Comparison of ENCODE assay signal across 10 mouse cellular contexts in genomic region chr4:127193378-127194155, GRCm38 (mm10). TPM values are rescaled to one million over a fixed set of nuclear protein-coding genes. Genes with fewer than 3 reads are reported as not detected.
DNase-seq lines count a peak whose midpoint lies in the region; ATAC-seq and TF ChIP-seq lines count a peak whose summit lies in the region.
"Had no signal": no experiment of that assay in that cellular context is flagged by ENCODE, and none has a peak within 500 bp of the region (broad histone marks: within the 10 kb centered on the region; RNA-seq: fewer than 3 reads in every experiment).

No protein-coding gene starts in this region.

- no peaks in the 10 kb centered on the region for H3K27me3 ChIP-seq in hindbrain, embryonic 11.5 days (ENCODE audit: control insufficient read depth, insufficient read depth, low read length)
- H3K27me3 ChIP-seq in thymus, adult 2 months (ENCODE audit: control insufficient read depth, insufficient read depth, low read length): no peaks in the 10 kb centered on the region

- H3K9me3 ChIP-seq in hindbrain, embryonic 11.5 days (ENCODE audit: control insufficient read depth, low read length): no peaks in the 10 kb centered on the region
- H3K9me3 ChIP-seq: limb, embryonic 10.5 days had no signal

- TF ChIP-seq POLR2A in thymus, adult 2 months (IDR thresholded peaks at IDR 0.05; ENCODE audit: control insufficient read depth, extremely low read depth, insufficient read depth, low read length, poor library complexity): no peak

- H3K27ac ChIP-seq in hindbrain, embryonic 11.5 days (ENCODE audit: low read depth, low read length): 0 out of 2 replicates have a peak overlapping the region, but pooled peaks have one; percentile 27
- no peak overlapping the region for H3K27ac ChIP-seq in thymus, adult 2 months (ENCODE audit: control insufficient read depth, insufficient read depth, low read length)
- H3K27ac ChIP-seq: limb, embryonic 10.5 days had no signal

- ATAC-seq in cerebellum, adult (ENCODE audit: insufficient number of reproducible peaks, low FRiP score, low TSS enrichment): peak; percentile 91
- ATAC-seq in hindbrain, embryonic 11.5 days (ENCODE audit: low FRiP score): no peak

- no peaks in the 10 kb centered on the region for H3K36me3 ChIP-seq in hindbrain, embryonic 11.5 days (ENCODE audit: control insufficient read depth, insufficient read depth, low read length)
- no peaks in the 10 kb centered on the region for H3K36me3 ChIP-seq in thymus, adult 2 months (ENCODE audit: control insufficient read depth, insufficient read depth, low read length)
- H3K36me3 ChIP-seq: limb, embryonic 10.5 days had no signal

- 74% methylated on average over 14 of the region's 14 CpGs for WGBS in hindbrain, embryonic 11.5 days
- 72% methylated on average over 14 of the region's 14 CpGs for WGBS in thymus, adult 2 months

- DNase-seq in heart, adult 18-20 months: peak; percentile 28 to 49
- DNase-seq in heart, postnatal 14 days: no peak
- DNase-seq in MN1 (ENCODE audit: low spot score): peak; percentile 51
- no peak for DNase-seq in hindbrain, embryonic 11.5 days (ENCODE audit: low spot score)
- DNase-seq in right cerebral cortex, postnatal 14 days: no peak
- no peak for DNase-seq in thymus, adult 2 months
- DNase-seq: kidney, adult 8-10 months had no signal

- H3K9ac ChIP-seq in hindbrain, embryonic 11.5 days (ENCODE audit: low read depth, low read length): no peak overlapping the region

- TF ChIP-seq CTCF in thymus, adult 2 months (IDR thresholded peaks at IDR 0.05; ENCODE audit: borderline replicate concordance, control insufficient read depth, extremely low read depth, insufficient read depth, low read length, poor library complexity): no peak

- peaks cover 4% of the 10 kb centered on the region; the same call in 1 of the 2 replicates for H3K4me1 ChIP-seq in hindbrain, embryonic 11.5 days (replicated peaks; ENCODE audit: control insufficient read depth, insufficient read depth, low read length)
- no peaks in the 10 kb centered on the region for H3K4me1 ChIP-seq in thymus, adult 2 months (replicated peaks; ENCODE audit: control insufficient read depth, insufficient read depth, low read length)
- H3K4me1 ChIP-seq: limb, embryonic 10.5 days had no signal

- H3K4me3 ChIP-seq in hindbrain, embryonic 11.5 days (ENCODE audit: low read depth, low read length): no peak overlapping the region
- H3K4me3 ChIP-seq in thymus, adult 2 months (ENCODE audit: control insufficient read depth, insufficient read depth, low read length): no peak overlapping the region
- H3K4me3 ChIP-seq: limb, embryonic 10.5 days had no signal

- intact Hi-C loops in heart, postnatal 14 days (cut with DNase I): no loop called here

- no peak overlapping the region for H3K4me2 ChIP-seq in hindbrain, embryonic 11.5 days (replicated peaks; ENCODE audit: low read depth, low read length)

RNA-seq across cellular contexts. Expression of gene Dlgap3, which starts 24.6 kb away (rescaled TPM):
- under 1 TPM; 0.05 to 0.17 TPM for total RNA-seq in heart, adult 18-20 months (2021)
- under 1 TPM; 0.26 to 0.29 TPM for total RNA-seq in heart, postnatal 14 days (2021)
- polyA plus RNA-seq in hindbrain, embryonic 11.5 days (2014; fragmentation: Nextera tagmentation; extraction: Ambion mirVana): 6.7 and 7.1 TPM in 2 replicates
- 2.6 and 3.6 TPM in 2 replicates for polyA plus RNA-seq in thymus, adult 2 months (2012; rRNA removed)
- total RNA-seq: megakaryocyte-erythroid progenitor cell, adult 5-6 weeks had no signal

RNA-seq across cellular contexts. Expression of gene Smim12, which starts 50.0 kb away (rescaled TPM):
- 10 to 100 TPM; 54.9 to 61.9 TPM for total RNA-seq in heart, adult 18-20 months (2021)
- total RNA-seq in heart, postnatal 14 days (2021): 10 to 100 TPM; 43.1 to 43.5 TPM
- 59.3 and 59.7 TPM in 2 replicates for polyA plus RNA-seq in hindbrain, embryonic 11.5 days (2014; fragmentation: Nextera tagmentation; extraction: Ambion mirVana)
- 28.9 and 32.5 TPM in 2 replicates for polyA plus RNA-seq in thymus, adult 2 months (2012; rRNA removed)

Comparison
In these comparisons a context has a peak if more than half of its experiments do, and no peak if none do; other contexts are left out.
1. DNase-seq: peak in heart, adult 18-20 months (2 of 2) and MN1 (single experiment); none in heart, postnatal 14 days (0 of 2), hindbrain, embryonic 11.5 days (single experiment), right cerebral cortex, postnatal 14 days (single experiment) and thymus, adult 2 months (single experiment).